Mouse (Mus musculus) lung, postnatal 0 days (tissue): ENCODE measurements around the gene Tgm4.

Source experiments
- CTCF ChIP-seq: IDR thresholded peaks from 2 replicates; pipeline ENCODE4 v1.5.1; 2016; ENCODE audit warnings: antibody characterized with exemption, mild to moderate bottlenecking
- EP300 ChIP-seq: IDR thresholded peaks from 2 replicates; pipeline ENCODE4 v1.6.1; 2016; ENCODE audit warnings: antibody characterized with exemption, mild to moderate bottlenecking, control low read depth

GRCm38 (mm10) chr9:123085373-123085772 is 50.8 kb downstream of the Tgm4 start:
- TF ChIP-seq CTCF (no peak), EP300 (peak; percentile 96)
